Mouse (Mus musculus) heart, adult 11 months (tissue): ENCODE measurements around the gene Nr1i2.
A peak's percentile ranks its signal among the peaks of the same experiment; 100 is the strongest.
"Not testable (repeated sequence)": the region's sequence is repeated elsewhere in the genome, so short reads cannot be mapped to it uniquely, and the experiment has no call there.

ENCODE experiments used
- DNase-seq: peaks from one replicate; pipeline ENCODE4 v3.0.0; 2022

Gene Nr1i2

DNA sequence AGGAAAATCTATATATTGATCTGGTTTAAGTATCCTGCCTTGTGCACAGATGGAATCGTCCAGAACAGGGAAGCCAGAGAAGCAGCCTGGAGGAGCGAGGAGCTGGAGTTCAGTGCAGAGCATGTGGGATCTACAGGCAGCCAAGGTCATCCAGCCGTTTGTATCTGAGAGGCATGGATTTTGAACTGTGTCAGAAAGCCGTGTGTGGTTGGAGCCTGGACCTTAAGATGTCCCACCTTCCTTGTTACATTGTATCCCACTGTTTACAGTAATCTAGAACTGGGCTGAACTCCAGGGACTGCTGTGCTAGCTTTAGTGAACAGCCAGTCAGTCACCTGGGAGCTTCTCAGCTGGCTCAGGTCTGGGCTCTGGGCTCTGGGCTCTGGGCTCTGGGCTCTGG lies 8.1 kb downstream of the Nr1i2 start:
- DNase-seq, result peak; percentile 76

DNA sequence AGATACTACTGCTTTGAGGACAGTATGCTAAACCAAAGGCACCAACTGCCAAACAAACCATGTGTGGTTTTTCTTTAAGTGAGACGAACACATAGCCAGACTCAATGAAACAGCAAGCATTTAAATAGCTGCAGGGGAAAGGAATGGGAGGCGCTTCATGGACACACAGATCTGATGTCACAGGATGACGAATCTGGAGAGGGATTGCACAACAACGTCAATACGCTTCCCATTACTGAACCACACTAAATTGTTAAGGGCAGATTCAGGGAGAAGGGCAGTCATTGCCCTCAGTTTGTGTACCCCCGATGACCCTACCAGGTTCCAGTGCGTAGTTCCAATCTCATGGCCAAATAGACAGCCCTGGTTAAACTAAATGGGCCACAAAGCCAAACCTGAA lies 8.8 kb downstream of the Nr1i2 start:
- DNase-seq, result peak; percentile 61

DNA sequence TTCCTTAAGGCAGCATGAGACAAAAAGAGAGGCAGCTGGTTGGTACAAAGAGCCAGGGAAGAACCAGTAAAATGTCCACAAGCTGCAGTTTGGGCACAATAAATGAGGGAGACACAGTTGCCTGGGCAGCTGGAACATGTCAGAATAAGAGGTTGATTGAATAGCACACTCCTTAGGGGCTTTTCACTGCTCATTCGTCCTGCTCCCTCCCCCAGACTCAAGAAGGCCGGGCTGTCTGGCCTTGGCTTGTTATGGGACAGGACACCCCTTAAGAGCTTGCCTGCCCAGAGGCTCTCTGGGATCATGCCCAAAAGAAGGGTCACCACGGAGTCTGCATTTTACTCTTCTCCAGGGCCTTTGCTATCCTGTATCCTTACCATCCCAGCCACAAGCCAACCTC lies 11.3 kb downstream of the Nr1i2 start:
- peak; percentile 45 for DNase-seq

DNA sequence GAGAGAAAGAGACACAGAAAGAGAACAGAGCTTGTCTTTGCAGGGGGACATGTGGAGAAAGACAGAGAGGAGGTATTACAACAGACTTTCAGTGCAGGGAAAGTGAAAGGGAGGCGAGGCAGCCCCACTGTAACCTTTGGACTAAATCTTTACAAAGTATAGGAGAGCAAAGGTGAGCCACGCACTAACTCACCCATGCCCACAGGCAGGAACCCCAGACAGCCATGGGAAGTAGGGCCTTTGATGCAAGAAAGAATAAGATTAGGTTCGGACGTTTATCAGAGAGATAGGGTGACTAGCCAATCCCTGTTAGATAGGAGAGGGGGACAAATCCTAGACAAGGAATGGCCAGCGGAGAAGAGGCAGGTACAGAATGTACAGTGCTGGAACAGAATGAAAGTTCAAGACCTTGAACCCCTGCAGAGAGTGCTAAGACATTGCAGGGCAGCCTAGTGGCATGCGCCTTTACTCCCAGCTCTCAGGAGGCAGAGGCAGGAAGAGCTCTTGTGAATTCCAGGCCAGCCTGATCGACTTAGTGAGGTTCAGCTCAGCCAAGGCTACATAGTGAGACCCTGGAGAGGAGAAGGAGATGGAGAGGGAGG lies 12.0 kb downstream of the Nr1i2 start:
- peak; percentile 66 for DNase-seq

DNA sequence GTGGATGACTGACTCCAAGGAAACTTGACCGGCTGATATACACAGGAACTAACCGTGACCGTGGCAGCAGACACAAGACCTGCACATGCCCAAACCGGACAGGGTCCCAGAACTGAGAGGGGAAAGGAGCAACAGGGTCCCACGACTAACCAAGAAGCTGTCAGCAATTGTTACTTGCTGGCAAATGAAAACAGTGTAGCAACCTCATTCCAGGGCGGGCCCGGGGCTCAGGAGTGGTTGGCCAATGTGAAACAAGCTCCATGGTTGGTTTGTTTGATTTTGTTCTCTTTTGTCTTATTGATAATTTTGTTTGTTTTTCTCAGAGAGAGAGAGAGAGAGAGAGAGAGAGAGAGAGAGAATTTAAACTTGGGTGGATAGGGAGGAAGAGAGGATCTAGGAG lies 13.7 kb downstream of the Nr1i2 start:
- peak; percentile 55 for DNase-seq

DNA sequence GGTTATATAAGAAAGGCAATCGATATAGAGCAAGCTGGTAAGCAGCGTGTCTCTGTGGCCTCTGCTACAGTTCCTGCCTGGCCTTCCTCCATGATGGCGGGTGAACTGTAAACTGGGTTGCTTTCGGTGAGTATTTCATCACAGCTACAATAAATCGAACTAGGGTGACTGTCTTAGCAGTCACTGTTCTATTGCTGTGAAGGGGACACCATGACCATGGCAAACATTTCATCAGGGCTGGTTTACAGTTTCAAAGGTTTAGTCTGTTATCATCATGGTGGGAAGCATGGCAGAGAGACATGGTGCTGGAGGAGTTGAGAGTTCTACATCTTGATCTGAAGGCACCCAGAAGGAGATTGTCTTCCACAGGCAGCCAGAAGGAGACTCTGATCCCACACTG lies 14.8 kb downstream of the Nr1i2 start:
- no peak for DNase-seq

DNA sequence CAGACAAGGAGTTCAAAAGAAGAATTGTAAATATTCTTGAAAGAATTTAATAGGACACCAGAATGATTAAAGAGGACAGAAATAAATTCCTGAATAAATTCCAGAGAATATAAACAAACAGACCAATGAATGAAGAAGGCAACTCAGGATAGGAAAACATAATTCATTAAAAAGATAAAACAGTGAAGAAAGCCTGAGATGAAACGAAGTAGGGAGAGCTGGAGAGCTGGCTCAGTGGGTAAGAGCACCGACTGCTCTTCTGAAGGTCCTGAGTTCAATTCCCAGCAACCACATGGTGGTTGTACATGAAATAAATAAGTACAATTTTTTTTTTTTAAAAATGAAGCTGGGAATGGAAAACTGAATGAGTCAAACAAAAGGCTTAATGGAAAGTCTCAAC lies 19.9 kb downstream of the Nr1i2 start:
- no peak for DNase-seq

DNA sequence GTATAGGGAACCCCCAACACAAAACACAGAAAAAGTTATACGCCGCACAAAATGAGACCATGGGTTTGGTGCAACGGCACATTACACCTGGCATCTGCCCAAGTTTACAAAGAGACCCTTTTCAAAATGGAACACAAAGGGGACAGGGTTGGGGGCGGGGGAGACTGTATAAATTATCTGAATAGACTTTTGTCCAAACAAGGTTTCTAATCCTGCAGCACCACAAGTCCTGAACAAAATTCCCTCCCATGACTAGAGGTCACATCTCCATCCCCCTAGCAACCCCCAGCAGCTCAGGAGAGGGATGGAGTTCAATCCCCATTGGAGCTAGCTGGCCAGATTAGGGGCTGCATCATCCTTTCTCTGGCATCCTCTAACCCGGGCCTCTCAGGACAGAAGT lies 22.1 kb downstream of the Nr1i2 start:
- no peak for DNase-seq

DNA sequence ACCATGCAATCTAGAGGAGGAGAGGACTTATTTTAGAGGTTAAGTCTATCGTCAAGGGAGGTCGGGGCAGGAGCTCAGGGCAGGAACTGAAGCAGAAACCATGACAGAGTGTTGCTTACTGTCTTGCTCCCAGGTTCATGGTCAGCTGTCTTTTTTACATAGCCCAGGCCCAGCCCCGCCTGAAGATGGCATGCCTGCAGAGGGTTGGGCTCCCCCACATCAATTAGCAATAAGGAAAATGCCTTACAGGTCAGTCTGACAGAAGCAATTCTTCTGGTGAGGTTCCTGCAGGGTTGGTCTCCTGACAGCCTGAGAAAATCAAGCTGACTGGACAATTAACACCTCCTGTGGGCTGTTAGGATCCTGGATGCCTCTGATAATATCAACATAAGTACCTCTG lies 23.0 kb downstream of the Nr1i2 start:
- DNase-seq, result peak; percentile 64

DNA sequence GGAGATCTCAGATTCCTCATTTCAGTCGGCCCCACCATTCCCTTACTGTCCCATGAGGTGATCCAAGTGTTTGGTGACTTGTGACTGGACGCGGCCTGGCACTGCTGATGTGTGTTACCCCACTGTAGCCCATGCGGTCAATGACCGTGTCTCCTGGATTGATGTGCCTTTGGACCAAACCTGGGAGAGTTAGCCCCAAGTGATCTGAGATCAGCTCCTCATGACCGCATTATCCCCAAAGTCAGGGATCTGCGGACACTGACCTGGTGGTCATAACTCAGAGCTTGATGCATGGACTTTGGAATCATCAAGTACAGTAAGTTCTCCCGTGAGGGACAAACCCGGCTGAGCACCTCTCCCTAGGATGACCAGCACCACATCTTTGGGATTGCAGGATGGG lies 38.7 kb downstream of the Nr1i2 start:
- peak; percentile 83 for DNase-seq

DNA sequence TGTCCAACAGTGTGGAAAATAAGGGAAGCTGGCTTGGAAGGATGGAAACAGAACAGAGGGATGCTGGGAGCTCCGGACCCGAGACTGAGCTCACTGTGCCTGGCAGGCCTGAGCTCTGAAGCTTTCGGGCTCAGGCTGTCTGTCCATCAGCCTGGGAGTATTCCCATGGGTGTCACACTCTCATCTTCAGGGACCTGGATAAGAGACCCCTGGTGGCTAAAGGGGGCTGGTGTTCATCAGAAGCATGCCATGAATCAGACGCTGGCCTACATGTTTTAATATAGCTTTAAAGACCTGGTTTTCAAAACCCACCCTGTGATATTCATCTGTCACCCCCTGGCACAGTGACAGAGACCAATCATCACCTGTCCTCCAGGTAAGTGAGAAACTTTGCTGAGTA lies 39.5 kb downstream of the Nr1i2 start:
- DNase-seq, result peak; percentile 46

DNA sequence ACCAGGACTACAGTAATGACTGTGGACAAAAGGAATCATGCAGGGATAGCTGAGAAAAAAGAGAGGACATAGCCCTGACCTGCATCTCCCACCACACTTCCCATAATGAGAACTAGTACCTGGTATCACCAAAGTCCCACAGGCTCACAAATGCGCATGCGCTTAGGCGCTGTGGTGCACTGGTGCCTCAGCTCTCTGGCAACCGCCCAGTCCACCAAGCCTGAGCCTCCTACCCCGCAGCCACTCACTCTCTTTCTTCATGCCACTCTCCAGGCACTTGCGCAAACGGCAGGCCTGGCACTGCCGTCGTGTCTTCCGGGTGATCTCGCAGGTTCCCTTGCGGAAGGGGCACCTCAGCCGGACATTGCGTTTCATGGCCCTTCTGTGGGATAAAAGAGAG lies 40.6 kb downstream of the Nr1i2 start:
- DNase-seq, result peak; percentile 86

DNA sequence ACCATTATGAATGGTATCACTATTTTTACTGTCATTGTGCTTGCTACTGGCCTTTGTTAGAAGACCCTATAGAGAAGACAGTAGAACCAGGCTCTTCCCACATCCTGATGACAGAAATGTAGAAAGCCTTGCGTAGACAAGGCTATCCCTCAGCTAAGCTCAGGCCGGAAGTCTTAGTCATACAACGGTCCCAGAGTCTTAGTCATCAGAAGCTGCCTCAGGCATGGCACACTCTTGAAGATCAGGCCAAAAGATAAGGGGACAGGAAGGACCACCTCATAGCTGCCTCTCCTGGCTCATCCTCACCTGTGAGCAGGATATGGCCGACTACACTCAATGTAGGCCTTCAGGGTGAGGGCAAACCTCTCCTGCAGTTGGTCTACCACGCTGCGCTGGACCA lies 44.2 kb downstream of the Nr1i2 start:
- DNase-seq, result peak; percentile 52

DNA sequence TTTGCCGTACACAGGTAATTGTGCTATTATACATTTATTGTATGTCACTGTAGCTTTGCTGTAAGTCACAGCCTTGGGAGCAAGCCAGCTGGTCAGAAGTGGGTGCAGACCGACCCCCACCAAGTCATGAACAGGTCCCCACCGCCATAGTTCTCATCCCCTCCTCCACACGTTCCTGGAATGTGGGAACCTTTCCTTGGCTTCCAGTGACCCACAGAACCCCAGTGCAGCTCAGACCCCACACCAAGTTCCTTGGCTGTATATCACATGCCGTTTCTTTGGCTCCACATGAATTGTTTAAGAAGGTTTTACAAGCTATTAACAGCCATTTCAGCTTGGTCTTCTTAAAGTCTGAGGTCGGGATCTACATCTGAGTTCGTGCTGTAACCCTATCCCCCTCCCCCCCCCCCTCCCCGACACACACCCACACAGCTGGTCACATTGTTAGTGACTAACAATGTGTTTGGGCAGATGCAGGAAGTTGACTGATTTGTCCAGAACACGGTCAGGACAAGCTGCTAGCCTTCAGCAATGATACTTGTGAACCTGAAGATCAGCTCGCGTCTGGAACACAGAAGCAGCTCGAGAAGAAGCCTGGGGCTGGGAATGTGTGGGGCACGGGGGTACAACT lies 46.2 kb downstream of the Nr1i2 start:
- DNase-seq, result peak; percentile 93

DNA sequence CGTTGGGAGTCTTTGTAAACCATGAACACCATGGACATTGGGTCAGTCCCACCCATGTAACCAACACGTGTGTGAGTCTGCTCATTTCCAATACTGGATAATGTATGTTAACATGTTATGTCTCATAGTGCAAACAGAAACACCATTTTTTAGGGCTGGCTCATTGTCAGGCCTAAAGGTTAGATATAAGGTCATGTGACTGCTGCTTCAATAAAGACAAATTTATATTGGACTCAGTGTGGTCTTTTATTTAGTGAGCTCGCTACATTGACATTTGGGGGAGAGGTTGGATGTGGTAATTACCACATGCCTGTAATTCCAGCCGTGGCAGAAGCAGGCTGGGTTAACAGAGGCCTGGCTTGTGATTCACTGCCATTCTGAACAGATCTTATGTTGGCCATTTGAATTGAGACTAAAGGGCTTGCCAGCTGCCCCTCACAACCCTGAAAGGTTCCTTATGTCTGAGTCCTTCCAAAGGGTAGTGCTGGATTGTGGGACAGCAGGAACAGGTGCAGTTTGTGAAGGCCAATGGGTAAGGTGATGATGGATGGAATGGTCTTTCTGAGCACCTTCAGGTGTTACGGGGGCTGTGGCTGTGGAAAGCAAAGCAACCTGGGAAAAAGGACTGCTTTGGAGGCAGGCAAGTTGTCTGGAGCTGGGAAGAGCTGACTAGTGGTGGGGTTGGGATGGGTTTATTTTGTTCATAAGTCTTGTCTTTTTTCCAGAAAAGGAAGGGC lies 48.6 kb downstream of the Nr1i2 start:
- peak; percentile 24 for DNase-seq

DNA sequence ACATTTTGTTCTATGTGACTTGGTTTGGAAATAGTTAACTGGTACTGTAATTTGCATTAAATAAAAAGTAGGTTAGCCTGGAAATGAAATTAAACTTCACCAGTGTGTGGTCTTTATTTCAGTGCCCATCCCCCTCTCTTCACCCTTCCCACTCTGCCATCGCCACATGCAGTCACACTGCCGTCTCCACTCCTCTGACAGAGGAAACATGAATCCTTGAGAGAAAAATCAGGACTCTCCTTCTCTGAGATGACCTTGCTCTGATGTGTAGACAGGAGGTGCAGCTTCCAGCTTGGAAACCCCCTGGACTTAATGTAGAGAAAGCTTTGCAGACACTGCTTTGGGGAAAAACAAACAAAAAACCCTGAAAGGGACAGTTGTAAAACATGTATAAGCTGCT lies 49.2 kb downstream of the Nr1i2 start:
- peak; percentile 56 for DNase-seq

DNA sequence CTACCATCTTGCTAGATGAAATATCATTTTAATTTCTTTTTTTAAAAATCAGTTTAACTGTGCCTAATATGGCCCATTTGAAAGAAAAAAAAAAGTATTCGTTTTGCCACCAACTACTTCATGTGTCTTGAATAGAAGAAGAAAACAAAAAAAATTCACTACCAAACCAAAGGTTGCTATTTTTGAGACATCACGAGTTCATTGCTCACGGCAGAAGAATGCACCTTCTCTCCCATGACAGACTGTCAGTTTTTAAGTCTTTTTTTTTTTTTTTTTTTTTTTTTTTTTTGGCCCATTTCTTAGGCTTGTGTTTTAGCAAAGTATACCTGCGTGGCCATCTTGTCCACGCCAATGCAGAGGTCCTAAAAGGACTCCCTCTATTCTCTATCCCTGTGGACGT lies 50.5 kb downstream of the Nr1i2 start:
- DNase-seq, result peak; percentile 35

DNA sequence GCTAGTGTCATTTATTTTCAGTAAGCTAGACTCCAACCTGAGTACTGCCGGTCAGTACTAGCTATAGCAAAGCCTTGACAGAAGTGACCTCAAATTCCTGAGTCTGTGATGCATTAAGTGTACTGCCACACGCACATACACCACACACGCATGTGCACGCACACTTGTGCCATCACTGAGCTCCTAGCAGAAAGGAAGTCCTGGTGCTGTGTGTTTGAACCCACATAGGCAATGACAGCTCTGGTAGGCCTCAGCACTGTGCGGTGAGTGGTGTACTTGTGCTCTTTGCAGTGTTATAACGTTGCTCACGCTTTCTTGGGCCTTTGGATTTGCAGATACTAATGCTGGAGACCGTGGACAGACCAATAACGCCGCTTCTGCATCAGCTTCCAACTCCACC lies 54.5 kb downstream of the Nr1i2 start:
- DNase-seq, result no peak

DNA sequence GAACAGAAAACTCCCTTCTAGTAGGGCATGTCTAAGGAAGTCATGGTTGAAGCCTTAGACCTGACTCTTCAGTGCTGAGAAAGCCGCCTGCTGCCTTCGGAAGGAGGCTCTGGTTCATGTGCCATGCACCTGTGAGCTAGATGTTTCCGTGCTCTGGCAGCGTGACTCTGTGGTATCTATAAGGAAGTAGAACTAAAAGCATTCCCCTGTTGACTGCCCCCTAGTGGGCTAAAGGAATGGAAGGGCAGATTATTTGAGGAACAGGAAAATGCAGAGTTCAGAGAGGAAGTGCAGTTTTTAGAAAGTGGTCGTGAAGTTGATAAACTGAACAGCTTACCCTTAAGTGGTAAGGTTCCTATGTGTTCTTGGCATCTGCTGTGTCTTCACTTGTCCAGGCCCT lies 54.9 kb downstream of the Nr1i2 start:
- peak; percentile 92 for DNase-seq

DNA sequence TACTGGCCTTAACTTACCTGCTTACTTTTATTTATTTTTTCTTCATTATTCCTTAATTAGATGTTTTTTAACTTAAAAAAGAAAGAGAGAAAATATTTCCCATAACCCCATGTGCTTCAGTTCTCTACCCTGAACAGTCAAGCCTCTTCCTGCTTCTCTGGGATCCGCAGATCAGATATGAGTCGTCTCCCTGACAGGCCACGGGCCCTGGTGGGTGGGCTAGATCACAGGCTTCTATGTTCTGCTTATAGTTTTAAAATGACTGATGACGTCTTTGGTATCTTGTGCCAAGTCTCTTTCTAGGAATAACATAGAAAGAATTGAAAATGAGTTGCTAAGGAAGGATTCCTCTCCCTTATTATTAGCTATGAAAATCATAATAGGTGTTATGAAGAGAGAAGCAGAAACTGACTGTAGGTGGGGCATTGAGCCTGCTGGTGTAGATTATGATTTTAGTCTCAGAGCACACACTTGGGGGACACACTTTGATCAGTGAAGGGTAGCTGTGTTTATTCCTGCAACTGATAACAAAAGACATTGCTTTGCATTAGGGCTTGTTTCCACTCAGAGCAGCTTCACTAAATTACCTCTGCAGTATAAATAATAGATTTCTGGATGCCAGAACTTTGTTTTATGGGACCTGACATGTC lies 57.6 kb downstream of the Nr1i2 start:
- no peak for DNase-seq

DNA sequence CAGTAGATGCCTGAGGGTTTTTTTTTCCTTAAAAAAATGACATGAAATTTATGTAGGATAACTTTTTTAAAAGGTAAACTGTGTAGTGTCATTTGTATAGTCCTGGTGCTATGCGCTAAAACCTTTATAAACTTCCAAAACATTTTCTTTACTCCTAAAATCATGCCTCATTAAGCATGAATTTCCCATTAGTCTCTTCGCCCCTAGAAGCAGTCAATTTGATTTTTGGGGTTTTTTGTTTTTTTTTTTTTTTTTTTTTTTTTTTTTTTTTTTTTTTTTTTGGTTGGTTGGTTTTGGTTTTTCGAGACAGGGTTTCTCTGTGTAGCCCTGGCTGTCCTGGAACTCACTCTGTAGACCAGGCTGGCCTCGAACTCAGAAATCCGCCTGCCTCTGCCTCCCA lies 72.1 kb downstream of the Nr1i2 start:
- not testable (repeated sequence) for DNase-seq

DNA sequence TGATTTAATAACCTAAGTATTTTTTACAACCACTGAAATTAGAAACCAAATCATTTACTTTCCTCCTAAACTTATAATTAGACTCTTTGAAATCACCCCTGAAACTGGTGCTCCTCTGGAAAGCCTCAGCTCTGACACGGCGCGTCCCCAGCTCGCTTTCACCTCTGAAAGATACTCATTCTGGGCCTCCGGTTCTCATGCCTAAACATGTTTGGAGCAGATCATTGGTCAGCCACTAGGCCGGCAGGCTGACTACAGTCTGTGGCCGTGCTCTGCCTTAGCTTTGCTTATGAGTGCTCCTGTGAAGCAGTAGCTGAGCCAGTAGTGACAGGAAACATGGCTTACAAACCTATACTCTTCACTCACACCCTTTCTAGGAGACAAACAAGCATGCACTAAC lies 89.4 kb downstream of the Nr1i2 start:
- DNase-seq, result peak; percentile 23
